Mouse (Mus musculus): ENCODE results near the gene Spred3. TPM values are rescaled to one million over a fixed set of nuclear protein-coding genes. Genes with fewer than 3 reads are reported as not detected.

The Spred3 gene
- polyA plus RNA-seq, 1 experiment from 2014 or later: 4.9 TPM

DNA sequence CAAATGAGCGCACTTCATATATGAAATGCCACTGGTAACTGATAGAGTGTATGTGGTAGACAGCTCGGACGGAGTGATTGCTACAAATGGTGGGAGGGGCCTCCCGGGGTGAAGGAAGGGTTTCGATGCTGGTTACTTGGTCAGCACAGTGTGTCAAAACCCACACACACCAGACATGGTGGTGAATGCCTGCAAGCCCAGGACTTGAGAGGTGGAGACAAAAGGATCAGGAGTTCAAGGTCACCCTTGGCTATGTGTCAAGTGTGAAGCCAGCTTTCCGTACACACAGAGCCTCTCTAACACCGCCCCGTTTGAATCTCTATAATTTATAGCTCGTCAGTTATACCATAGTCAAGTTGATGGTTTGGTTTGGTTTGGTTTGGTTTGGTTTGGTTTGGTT lies 47.4 kb downstream of the Spred3 start:
- 93% methylated on average over 9 of the region's 9 CpGs for WGBS
- H3K27me3 ChIP-seq (ENCODE audit: control insufficient read depth, insufficient read depth, low read length): no peaks in the 10 kb centered on the region; the same call in 1 of the 2 replicates
- no peak overlapping the region for H3K4me3 ChIP-seq (ENCODE audit: low read depth, low read length)
- no peak overlapping the region for H3K27ac ChIP-seq (ENCODE audit: low read depth, low read length)
- no peaks in the 10 kb centered on the region for H3K36me3 ChIP-seq (ENCODE audit: control insufficient read depth, insufficient read depth, low read length)
- H3K9ac ChIP-seq (ENCODE audit: low read length): no peak overlapping the region
- H3K9me3 ChIP-seq (ENCODE audit: control insufficient read depth, low read length): no peaks in the 10 kb centered on the region
- H3K4me1 ChIP-seq (ENCODE audit: control insufficient read depth, insufficient read depth, low read length): no peaks in the 10 kb centered on the region
- DNase-seq (ENCODE audit: low spot score, missing footprints) (no peak), ATAC-seq (ENCODE audit: low FRiP score) (no peak)
- H3K4me2 ChIP-seq: no peak overlapping the region

DNA sequence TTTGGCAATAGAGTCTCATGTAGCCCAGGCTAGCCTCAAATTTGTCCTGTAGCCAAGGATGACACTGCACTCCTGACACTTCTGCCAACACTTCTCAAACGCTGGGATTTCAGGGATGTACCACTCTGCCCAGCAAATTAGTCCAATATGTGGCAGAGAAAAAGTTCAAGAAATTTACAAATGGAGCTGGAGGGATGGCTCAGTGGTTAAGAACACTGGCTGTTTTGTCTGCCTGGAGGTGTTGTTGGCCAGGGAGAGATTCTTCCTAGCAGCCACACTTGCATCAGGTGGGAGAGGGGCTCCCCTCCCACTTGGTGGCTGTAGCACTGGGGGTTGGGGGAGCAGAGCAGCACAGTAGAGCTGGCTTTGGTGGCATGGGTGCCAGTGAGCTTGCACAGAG lies 50.7 kb downstream of the Spred3 start:
- no peak for ATAC-seq (ENCODE audit: low FRiP score)
- 69% methylated on average over 1 of the region's 1 CpGs for WGBS
- H3K36me3 ChIP-seq (ENCODE audit: control insufficient read depth, insufficient read depth, low read length): no peaks in the 10 kb centered on the region
- no peak for DNase-seq (ENCODE audit: low spot score, missing footprints)
- no peaks in the 10 kb centered on the region for H3K9me3 ChIP-seq (ENCODE audit: control insufficient read depth, low read length)
- no peaks in the 10 kb centered on the region; the same call in 1 of the 2 replicates for H3K27me3 ChIP-seq (ENCODE audit: control insufficient read depth, insufficient read depth, low read length)
- no peak overlapping the region for H3K9ac ChIP-seq (ENCODE audit: low read length)
- no peaks in the 10 kb centered on the region for H3K4me1 ChIP-seq (ENCODE audit: control insufficient read depth, insufficient read depth, low read length)
- H3K27ac ChIP-seq (ENCODE audit: low read depth, low read length): no peak overlapping the region
- H3K4me2 ChIP-seq: no peak overlapping the region
- H3K4me3 ChIP-seq (ENCODE audit: low read depth, low read length): no peak overlapping the region

- H3K27me3 ChIP-seq (ENCODE audit: control insufficient read depth, insufficient read depth, low read length): no peaks in the 10 kb centered on the region; the same call in 1 of the 2 replicates
- no peak overlapping the region for H3K4me2 ChIP-seq
- WGBS: 9% methylated on average over 18 of the region's 18 CpGs
- no peak overlapping the region for H3K4me3 ChIP-seq (ENCODE audit: low read depth, low read length)
- H3K4me1 ChIP-seq (ENCODE audit: control insufficient read depth, insufficient read depth, low read length): no peaks in the 10 kb centered on the region
- H3K27ac ChIP-seq (ENCODE audit: low read depth, low read length): no peak overlapping the region
- DNase-seq (ENCODE audit: low spot score, missing footprints) (no peak), ATAC-seq (ENCODE audit: low FRiP score) (no peak)
- H3K36me3 ChIP-seq (ENCODE audit: control insufficient read depth, insufficient read depth, low read length): no peaks in the 10 kb centered on the region
- no peak overlapping the region for H3K9ac ChIP-seq (ENCODE audit: low read length)
- no peaks in the 10 kb centered on the region for H3K9me3 ChIP-seq (ENCODE audit: control insufficient read depth, low read length)
These were observed 51.9 kb downstream of the Spred3 start for GRCm38 (mm10) chr7:29118142-29118851.

GRCm38 (mm10) chr7:29108992-29109955 lies 60.9 kb downstream of the Spred3 start:
- H3K27me3 ChIP-seq (ENCODE audit: control insufficient read depth, insufficient read depth, low read length): no peaks in the 10 kb centered on the region; the same call in 1 of the 2 replicates
- peak overlapping the region; percentile 27; the same call in 1 of the 2 replicates for H3K9ac ChIP-seq (ENCODE audit: low read length)
- H3K4me2 ChIP-seq: peak overlapping the region; percentile 34
- H3K36me3 ChIP-seq (ENCODE audit: control insufficient read depth, insufficient read depth, low read length): no peaks in the 10 kb centered on the region
- H3K4me3 ChIP-seq (ENCODE audit: low read depth, low read length): no peak overlapping the region
- H3K27ac ChIP-seq (ENCODE audit: low read depth, low read length): no peak overlapping the region
- 27% methylated on average over 38 of the region's 38 CpGs for WGBS
- DNase-seq (ENCODE audit: low spot score, missing footprints) (peak; percentile 86), ATAC-seq (ENCODE audit: low FRiP score) (peak; percentile 19; the same call in 1 of the 2 replicates)
- no peaks in the 10 kb centered on the region for H3K9me3 ChIP-seq (ENCODE audit: control insufficient read depth, low read length)
- H3K4me1 ChIP-seq (ENCODE audit: control insufficient read depth, insufficient read depth, low read length): peaks cover 7% of the 10 kb centered on the region; the same call in 1 of the 2 replicates

Other genes starting within 250 kb of the Spred3 start
- 141 and 144 TPM in 2 replicates for gene Actn4, start 208.1 kb downstream of the Spred3 start, polyA plus RNA-seq (2014; fragmentation: Nextera tagmentation; extraction: Ambion mirVana)
- 392 and 400 TPM in 2 replicates for gene Eif3k, start 188.5 kb downstream of the Spred3 start, polyA plus RNA-seq (2014; fragmentation: Nextera tagmentation; extraction: Ambion mirVana)
- gene Map4k1, start 188.4 kb downstream of the Spred3 start, polyA plus RNA-seq (2014; fragmentation: Nextera tagmentation; extraction: Ambion mirVana): 4.1 and 5.5 TPM in 2 replicates
- 0.30 and 0.55 TPM in 2 replicates for gene Ryr1, start 45.2 kb downstream of the Spred3 start, polyA plus RNA-seq (2014; fragmentation: Nextera tagmentation; extraction: Ambion mirVana)
- gene Rasgrp4, start 35.6 kb downstream of the Spred3 start, polyA plus RNA-seq (2014; fragmentation: Nextera tagmentation; extraction: Ambion mirVana): 0.28 and 0.48 TPM in 2 replicates
- gene Fam98c, start 14.2 kb downstream of the Spred3 start, polyA plus RNA-seq (2014; fragmentation: Nextera tagmentation; extraction: Ambion mirVana): 13.6 and 14.8 TPM in 2 replicates
- 0.60 and 0.63 TPM in 2 replicates for gene Ggn, start 201 bp downstream of the Spred3 start, polyA plus RNA-seq (2014; fragmentation: Nextera tagmentation; extraction: Ambion mirVana)
- 322 and 332 TPM in 2 replicates for gene Psmd8, start 10.3 kb upstream of the Spred3 start, polyA plus RNA-seq (2014; fragmentation: Nextera tagmentation; extraction: Ambion mirVana)
- 0.36 and 1.2 TPM in 2 replicates for gene Catsperg1, start 43.6 kb upstream of the Spred3 start, polyA plus RNA-seq (2014; fragmentation: Nextera tagmentation; extraction: Ambion mirVana)
- gene Kcnk6, start 62.1 kb upstream of the Spred3 start, polyA plus RNA-seq (2014; fragmentation: Nextera tagmentation; extraction: Ambion mirVana): 0.22 and 0.43 TPM in 2 replicates
- gene Yif1b, start 67.9 kb upstream of the Spred3 start, polyA plus RNA-seq (2014; fragmentation: Nextera tagmentation; extraction: Ambion mirVana): 77.1 and 81.5 TPM in 2 replicates
- 2.4 and 2.7 TPM in 2 replicates for gene 2200002D01Rik, start 78.1 kb upstream of the Spred3 start, polyA plus RNA-seq (2014; fragmentation: Nextera tagmentation; extraction: Ambion mirVana)
- gene Spint2, start 111.5 kb upstream of the Spred3 start, polyA plus RNA-seq (2014; fragmentation: Nextera tagmentation; extraction: Ambion mirVana): 16.5 and 18.3 TPM in 2 replicates
- 21.6 and 21.8 TPM in 2 replicates for gene Ppp1r14a, start 118.9 kb upstream of the Spred3 start, polyA plus RNA-seq (2014; fragmentation: Nextera tagmentation; extraction: Ambion mirVana)
- gene Dpf1, start 133.5 kb upstream of the Spred3 start, polyA plus RNA-seq (2014; fragmentation: Nextera tagmentation; extraction: Ambion mirVana): 59.9 and 62.9 TPM in 2 replicates

All from midbrain, embryonic 11.5 days (tissue).